Mouse (Mus musculus) activated CD4-positive, CD25-positive, alpha-beta regulatory T cell, adult 9 weeks (primary cell): ENCODE results near the gene Apol7b. TPM values are rescaled to one million over a fixed set of nuclear protein-coding genes. Genes with fewer than 3 reads are reported as not detected.

Experiments
- polyA plus RNA-seq: library from polyadenylated mRNA; unstranded; fragments of 100-300 nt; shearing (Covaris generic); gene quantifications from one replicate; pipeline ENCODE4 v1.2.1, GENCODE M21; 2017

The Apol7b gene
- polyA plus RNA-seq = 0.32 TPM

GRCm38 (mm10) chr15:77447392-77447791 lies at the start of gene Apol7b:
TSS of gene Apol7b (minus strand) at chr15:77447492.

GRCm38 (mm10) chr15:77476693-77477092 lies 29.4 kb upstream of the Apol7b start, which contains the start of gene Apol10a:
TSS of gene Apol10a (plus strand) at chr15:77477047.

DNA sequence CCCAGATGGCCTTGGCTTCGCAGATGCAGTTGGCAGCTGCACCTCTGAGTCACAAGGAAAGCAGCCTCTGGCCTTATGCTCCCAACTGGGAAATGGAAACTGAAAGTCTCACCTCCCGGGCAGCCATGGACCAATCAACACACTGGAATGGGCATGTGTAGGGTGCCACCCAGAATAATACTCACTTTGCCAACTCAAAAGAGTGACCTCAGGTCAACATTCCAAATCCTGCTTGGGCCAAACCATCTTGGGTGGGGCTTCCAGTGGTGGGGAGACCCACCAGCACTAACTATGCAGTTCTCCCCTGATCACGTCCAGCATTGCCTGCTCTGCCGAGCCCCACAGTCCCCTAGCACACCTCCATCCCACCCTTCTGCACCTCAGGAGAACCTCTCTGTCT lies 36.3 kb downstream of the Apol7b start, which contains the start of gene Apol9a:
Gene Apol9a, minus strand, starts transcription at position 101 of the 400 bp plus-strand sequence.

DNA sequence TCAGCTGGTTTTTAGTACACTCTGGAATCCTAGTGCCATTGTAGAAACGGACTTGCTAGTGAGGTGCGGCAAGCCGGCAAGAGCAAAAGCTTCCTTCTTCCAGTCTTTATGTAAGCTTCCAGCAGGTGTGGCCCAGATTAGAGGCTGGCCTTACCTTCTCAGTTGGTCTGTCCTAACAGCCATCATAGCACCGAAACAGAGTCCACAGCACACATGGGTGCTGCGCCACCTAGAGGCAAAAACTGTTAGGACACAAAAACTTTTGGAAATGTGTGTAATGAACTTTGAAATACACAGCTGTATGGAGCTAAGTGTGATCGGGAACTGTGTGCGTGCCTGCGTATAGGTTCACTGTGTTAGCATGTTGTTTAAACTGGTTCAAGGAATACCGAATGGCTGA lies 48.3 kb downstream of the Apol7b start, which contains the start of gene Apol7a:
Gene Apol7a, minus strand, starts transcription at position 84 of the 400 bp plus-strand sequence.

Other genes with a start within 250 kb of the Apol7b start
- gene Rbfox2, start 140.5 kb downstream of the Apol7b start, polyA plus RNA-seq = not detected
- not detected for gene Apol7a, start 48.4 kb downstream of the Apol7b start, polyA plus RNA-seq
- 4.5 TPM for gene Apol9a, start 36.4 kb downstream of the Apol7b start, polyA plus RNA-seq
- 0.15 TPM for gene Apol10a, start 29.6 kb upstream of the Apol7b start, polyA plus RNA-seq
- 0.89 TPM for gene Apol11a, start 60.8 kb upstream of the Apol7b start, polyA plus RNA-seq
- not detected for gene Apol7c, start 85.8 kb upstream of the Apol7b start, polyA plus RNA-seq
- not detected for gene 1700025B11Rik, start 114.4 kb upstream of the Apol7b start, polyA plus RNA-seq
- gene Apol10b, start 148.6 kb upstream of the Apol7b start, polyA plus RNA-seq = 4.6 TPM
- not detected for gene Gm36245, start 151.8 kb upstream of the Apol7b start, polyA plus RNA-seq
- gene Apol11b, start 195.8 kb upstream of the Apol7b start, polyA plus RNA-seq = 6.1 TPM